Mouse (Mus musculus): ENCODE measurements around the gene Fst. TPM values are rescaled to one million over a fixed set of nuclear protein-coding genes. Genes with fewer than 3 reads are reported as not detected.
A peak's percentile ranks its signal among the peaks of the same experiment; 100 is the strongest.

Fst gene
- total RNA-seq (2014; rRNA removed), result 1.7 TPM in 2 replicates
- 3.9 and 4.6 TPM in 2 replicates for polyA plus RNA-seq (2015; fragmentation: Nextera tagmentation; extraction: Ambion mirVana)

- peaks cover 13% of the 10 kb centered on the region; the same call in 1 of the 2 replicates for H3K4me1 ChIP-seq (ENCODE audit: insufficient read depth, low read length)
- peak within 1 kb of the TSS; percentile 97 for H3K4me2 ChIP-seq (ENCODE audit: low read depth, low read length)
- H3K36me3 ChIP-seq (ENCODE audit: insufficient read depth, low read length), result no peaks in the 10 kb centered on the region
- WGBS, result 2% methylated on average over 54 of the region's 77 CpGs
- H3K9ac ChIP-seq (replicated peaks; ENCODE audit: low read length), result peak within 1 kb of the TSS; percentile 33; the same call in 1 of the 2 replicates
- H3K27ac ChIP-seq, result no peak within 1 kb of the TSS
- no peak for TF ChIP-seq CTCF (IDR thresholded peaks at IDR 0.05; ENCODE audit: low read depth)
- ATAC-seq (peak; percentile 75), DNase-seq (ENCODE audit: low spot score) (peak; percentile 63)
- peaks cover 22% of the 10 kb centered on the region for H3K27me3 ChIP-seq (ENCODE audit: insufficient read depth, low read length)
- no peaks in the 10 kb centered on the region for H3K9me3 ChIP-seq (ENCODE audit: low read length)
- peak within 1 kb of the TSS; percentile 62 for H3K4me3 ChIP-seq (ENCODE audit: low read length)
These were observed at the start of gene Fst for GRCm38 (mm10) chr13:114458886-114459700. Gene Fst (minus strand): TSS chr13:114458951.

GRCm38 (mm10) chr13:114493826-114494225 lies 35.1 kb upstream of the Fst start:
- no peak overlapping the region for H3K27ac ChIP-seq
- DNase-seq (ENCODE audit: low spot score) (no peak), ATAC-seq (no peak)
- no peaks in the 10 kb centered on the region for H3K4me1 ChIP-seq (ENCODE audit: insufficient read depth, low read length)
- no peaks in the 10 kb centered on the region for H3K27me3 ChIP-seq (ENCODE audit: insufficient read depth, low read length)
- no peak for TF ChIP-seq CTCF (IDR thresholded peaks at IDR 0.05; ENCODE audit: low read depth)
- H3K36me3 ChIP-seq (ENCODE audit: insufficient read depth, low read length), result no peaks in the 10 kb centered on the region
- whole genome bisulfite sequencing, result 75% methylated on average over 3 of the region's 3 CpGs
- no peaks in the 10 kb centered on the region for H3K9me3 ChIP-seq (ENCODE audit: low read length)
- H3K9ac ChIP-seq (replicated peaks; ENCODE audit: low read length), result no peak overlapping the region
- no peak overlapping the region for H3K4me3 ChIP-seq (ENCODE audit: low read length)
- H3K4me2 ChIP-seq (ENCODE audit: low read depth, low read length), result no peak overlapping the region

DNA sequence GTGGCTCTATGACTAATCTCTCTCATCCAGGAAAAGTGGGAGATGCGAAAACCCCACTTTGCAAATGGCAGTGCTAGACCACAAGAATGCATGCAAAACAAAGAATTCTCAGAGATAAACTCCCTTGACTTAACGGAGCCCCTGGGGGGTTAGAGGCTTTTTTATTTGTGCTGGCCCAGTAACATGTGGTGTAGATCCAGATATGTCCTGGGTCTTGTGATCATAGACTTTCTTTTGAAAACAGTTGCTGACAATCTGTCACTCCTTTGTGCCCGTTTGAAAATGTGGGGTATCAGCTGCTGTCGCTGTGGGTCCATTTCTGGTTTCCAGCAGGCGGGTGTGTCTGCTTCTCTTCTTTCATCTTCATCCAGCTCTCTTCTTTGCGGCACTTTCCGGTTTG lies 29.4 kb upstream of the Fst start:
- Histone ChIP-seq H3K27me3 (ENCODE audit: insufficient read depth, low read length) (no peaks in the 10 kb centered on the region), H3K4me2 (ENCODE audit: low read depth, low read length) (no peak overlapping the region), H3K9ac (replicated peaks; ENCODE audit: low read length) (no peak overlapping the region), H3K9me3 (ENCODE audit: low read length) (no peaks in the 10 kb centered on the region), H3K4me3 (ENCODE audit: low read length) (no peak overlapping the region), H3K4me1 (ENCODE audit: insufficient read depth, low read length) (no peaks in the 10 kb centered on the region), H3K36me3 (ENCODE audit: insufficient read depth, low read length) (no peaks in the 10 kb centered on the region), H3K27ac (no peak overlapping the region)
- TF ChIP-seq CTCF (IDR thresholded peaks at IDR 0.05; ENCODE audit: low read depth), result no peak
- DNase-seq (ENCODE audit: low spot score) (peak; percentile 33), ATAC-seq (0 out of 2 replicates have a peak, but pooled peaks have one; percentile 24)
- WGBS, result 61% methylated on average over 7 of the region's 7 CpGs

DNA sequence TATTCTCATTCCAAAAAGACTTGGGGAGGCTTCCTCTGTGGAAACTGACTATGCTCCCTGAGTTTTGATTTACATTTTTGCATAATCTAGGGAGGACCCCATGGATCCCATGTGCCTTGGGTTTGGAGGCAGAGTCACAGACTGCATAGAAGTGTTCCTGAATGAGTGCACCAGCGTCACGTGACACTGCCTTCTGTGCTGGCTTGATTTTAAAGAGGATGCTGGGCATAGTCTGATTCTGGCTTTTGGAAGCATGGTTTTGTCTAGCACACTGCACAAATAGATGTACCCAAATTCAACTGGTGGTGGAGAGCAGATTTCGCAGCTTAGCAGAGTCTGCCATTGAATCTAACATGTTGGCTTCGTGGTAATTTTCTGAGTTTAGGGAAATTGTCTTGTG lies 19.6 kb upstream of the Fst start:
- Histone ChIP-seq H3K4me2 (ENCODE audit: low read depth, low read length) (no peak overlapping the region), H3K36me3 (ENCODE audit: insufficient read depth, low read length) (no peaks in the 10 kb centered on the region), H3K4me1 (ENCODE audit: insufficient read depth, low read length) (no peaks in the 10 kb centered on the region), H3K27ac (no peak overlapping the region), H3K9me3 (ENCODE audit: low read length) (no peaks in the 10 kb centered on the region), H3K9ac (replicated peaks; ENCODE audit: low read length) (no peak overlapping the region), H3K4me3 (ENCODE audit: low read length) (no peak overlapping the region), H3K27me3 (ENCODE audit: insufficient read depth, low read length) (no peaks in the 10 kb centered on the region)
- DNase-seq (ENCODE audit: low spot score) (no peak), ATAC-seq (no peak)
- 87% methylated on average over 4 of the region's 4 CpGs for WGBS
- TF ChIP-seq CTCF (IDR thresholded peaks at IDR 0.05; ENCODE audit: low read depth), result no peak

DNA sequence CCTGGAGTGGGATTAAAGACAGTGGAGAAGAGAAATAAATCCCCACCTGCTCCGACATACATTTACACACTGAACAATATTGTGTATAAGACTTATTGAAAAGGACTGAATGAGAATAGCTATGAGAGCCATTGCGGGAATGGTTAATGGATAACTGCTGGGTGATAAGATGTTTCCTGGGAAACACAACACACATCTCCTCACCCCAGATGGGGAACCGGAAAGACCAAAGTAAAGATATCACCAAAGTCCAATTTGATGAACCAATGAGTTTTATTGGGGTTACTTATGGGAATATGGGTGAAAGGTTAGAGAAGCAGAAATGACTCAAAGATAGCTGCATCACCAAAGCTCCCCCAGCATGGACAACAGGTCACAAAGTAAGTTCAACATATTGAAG lies 11.2 kb upstream of the Fst start:
- Histone ChIP-seq H3K9me3 (ENCODE audit: low read length) (no peaks in the 10 kb centered on the region), H3K4me1 (ENCODE audit: insufficient read depth, low read length) (no peaks in the 10 kb centered on the region), H3K27ac (no peak overlapping the region), H3K4me3 (ENCODE audit: low read length) (no peak overlapping the region), H3K27me3 (ENCODE audit: insufficient read depth, low read length) (no peaks in the 10 kb centered on the region), H3K4me2 (ENCODE audit: low read depth, low read length) (no peak overlapping the region), H3K9ac (replicated peaks; ENCODE audit: low read length) (no peak overlapping the region), H3K36me3 (ENCODE audit: insufficient read depth, low read length) (no peaks in the 10 kb centered on the region)
- WGBS, result 91% methylated on average over 3 of the region's 3 CpGs
- TF ChIP-seq CTCF (IDR thresholded peaks at IDR 0.05; ENCODE audit: low read depth), result no peak
- ATAC-seq, result no peak
- DNase-seq (ENCODE audit: low spot score), result no peak

GRCm38 (mm10) chr13:114466269-114466919 lies 7.6 kb upstream of the Fst start:
- no peak for ATAC-seq

More at GRCm38 (mm10) chr13:114466269-114466919, 7.6 kb upstream of the Fst start:
- TF ChIP-seq CTCF (IDR thresholded peaks at IDR 0.05; ENCODE audit: low read depth), result no peak
- Histone ChIP-seq H3K36me3 (ENCODE audit: insufficient read depth, low read length) (no peaks in the 10 kb centered on the region), H3K27ac (no peak overlapping the region), H3K4me1 (ENCODE audit: insufficient read depth, low read length) (no peaks in the 10 kb centered on the region), H3K4me2 (ENCODE audit: low read depth, low read length) (no peak overlapping the region), H3K4me3 (ENCODE audit: low read length) (no peak overlapping the region), H3K9me3 (ENCODE audit: low read length) (no peaks in the 10 kb centered on the region), H3K27me3 (ENCODE audit: insufficient read depth, low read length) (no peaks in the 10 kb centered on the region), H3K9ac (replicated peaks; ENCODE audit: low read length) (no peak overlapping the region)
- 91% methylated on average over 6 of the region's 6 CpGs for WGBS
- no peak for DNase-seq (ENCODE audit: low spot score)
